Mouse (Mus musculus) 416B (cell line): Measurements from ENCODE around the gene Foxn3.

ENCODE experiments used
- DNase-seq: peaks from one replicate; pipeline ENCODE4 v3.0.0; 2011; ENCODE audit warnings: low read depth

Gene Foxn3

DNA sequence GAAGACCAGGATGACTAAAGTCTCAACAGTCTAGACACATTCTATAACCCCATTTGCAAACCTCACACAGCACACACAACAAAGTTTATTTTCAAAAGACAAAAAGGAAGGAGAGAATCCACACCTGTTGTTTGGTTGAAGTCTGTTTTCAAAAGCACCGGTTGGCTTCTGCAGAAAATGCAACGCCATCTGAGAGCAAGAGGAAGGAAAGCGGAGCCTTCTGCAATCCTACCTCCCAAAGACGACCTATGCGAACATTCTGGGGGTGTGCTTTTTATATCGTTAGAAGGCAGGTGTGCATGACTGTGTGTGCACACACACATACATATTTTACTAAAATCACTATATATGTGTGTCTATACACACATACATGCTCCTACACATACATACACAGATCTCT, 397.3 kb downstream of the Foxn3 start:
- DNase-seq, result no peak

DNA sequence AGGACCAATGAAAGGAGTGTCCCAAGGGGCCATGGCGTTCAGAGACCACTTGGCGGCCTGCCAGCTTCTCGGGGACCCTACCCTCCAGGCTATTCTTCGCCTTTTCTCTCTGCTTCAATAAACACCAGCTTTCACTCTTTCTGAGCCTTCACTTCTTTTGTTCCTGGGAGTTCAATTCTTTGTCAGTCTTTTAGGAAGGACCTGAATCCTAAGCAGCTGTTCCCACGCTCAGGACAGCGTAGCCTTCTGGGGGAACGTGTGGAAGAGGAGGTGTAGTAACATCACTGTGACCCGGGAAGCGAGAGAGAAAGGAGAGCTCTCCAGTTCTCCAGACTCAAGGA, 400.1 kb downstream of the Foxn3 start:
- DNase-seq, result no peak

DNA sequence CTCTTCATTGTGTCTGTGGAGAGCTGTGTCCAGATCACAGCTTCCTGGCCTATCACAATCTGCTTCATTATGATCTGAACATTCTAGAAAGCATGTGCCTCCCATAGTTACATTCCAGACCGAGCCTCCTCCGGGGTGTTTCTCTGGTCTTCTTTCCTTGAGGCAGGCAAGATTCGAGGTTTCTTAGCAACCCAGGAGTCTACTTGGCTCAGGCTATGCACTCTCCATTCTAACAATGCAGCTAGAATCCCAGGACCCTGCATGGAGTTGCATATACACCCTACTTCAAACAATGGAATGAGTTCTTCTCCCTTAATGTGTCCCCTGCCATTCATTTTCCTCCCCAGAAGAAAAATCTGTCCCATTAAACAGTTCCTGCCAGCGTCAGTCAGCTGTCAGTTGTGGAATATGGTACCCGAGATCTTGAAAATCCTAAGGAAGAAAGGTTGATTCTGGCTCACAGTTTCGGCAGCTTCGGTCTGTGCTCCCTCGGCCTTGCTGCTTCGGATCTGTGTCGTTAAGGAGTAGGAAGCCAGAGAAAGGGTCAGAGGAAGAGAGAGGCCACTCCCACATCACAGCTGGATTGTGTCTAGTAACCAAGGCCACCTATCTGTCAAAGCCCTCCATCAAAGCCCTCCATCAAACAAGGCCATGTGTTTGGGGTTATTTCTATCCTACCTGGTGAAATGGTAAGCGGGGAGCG, 400.6 kb downstream of the Foxn3 start:
- DNase-seq, result no peak

DNA sequence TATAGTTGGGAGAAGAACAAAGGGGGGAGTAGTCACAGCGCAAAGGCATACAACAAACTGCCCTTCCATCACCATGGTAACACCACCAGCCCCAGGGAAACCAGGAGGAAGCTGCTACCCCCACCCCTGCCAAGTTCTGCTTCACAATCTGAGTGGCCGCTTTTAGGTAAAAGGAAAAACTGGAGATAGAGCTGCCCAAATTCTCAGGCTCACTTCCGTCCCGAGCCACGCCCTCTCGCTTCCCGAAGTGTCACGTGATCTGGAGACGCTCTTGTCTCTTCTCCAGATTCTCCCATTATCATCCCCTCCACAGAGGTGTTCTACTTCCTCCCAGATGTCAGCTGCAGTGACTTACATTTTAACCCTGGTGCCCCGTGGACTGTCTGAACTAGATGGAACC, 401.2 kb downstream of the Foxn3 start:
- DNase-seq, result no peak

DNA sequence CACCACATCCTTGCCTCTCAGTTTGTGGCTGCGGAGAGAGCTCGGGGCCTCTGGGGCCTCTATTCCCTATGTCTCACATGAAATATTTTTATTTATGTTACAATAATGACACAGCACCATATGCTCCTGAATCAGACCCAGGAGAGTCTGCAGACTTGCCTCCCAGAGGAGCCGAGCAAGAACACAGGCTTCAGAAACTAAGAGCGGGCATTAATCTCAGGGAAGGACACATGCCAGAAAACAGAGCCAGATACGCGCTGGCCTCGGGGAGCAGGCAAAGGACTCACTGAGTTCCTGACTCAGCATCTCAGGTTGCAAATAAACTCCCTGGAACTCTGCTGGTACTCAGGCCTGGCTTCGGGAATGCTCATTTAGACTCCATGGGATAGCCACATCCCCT, 403.3 kb downstream of the Foxn3 start:
- DNase-seq, result no peak

DNA sequence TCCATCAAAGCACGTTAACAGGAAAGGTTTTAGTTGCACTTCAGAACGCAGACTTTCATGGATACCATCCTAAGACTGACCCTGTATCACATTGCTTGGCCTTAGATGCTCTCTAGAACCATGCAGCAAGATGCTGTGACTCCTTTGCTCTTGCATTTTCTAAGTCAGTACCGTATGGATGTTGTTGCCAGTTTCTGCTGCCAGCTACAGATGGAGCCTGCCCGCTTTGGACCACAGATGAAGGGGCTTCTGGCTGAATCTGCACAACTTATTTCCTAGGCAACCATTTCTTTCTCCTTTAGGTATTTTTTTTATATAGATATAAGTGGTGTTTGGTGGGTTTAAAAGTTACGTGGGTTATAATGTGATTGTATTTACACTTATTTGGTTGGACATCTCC, 407.5 kb downstream of the Foxn3 start:
- no peak for DNase-seq

DNA sequence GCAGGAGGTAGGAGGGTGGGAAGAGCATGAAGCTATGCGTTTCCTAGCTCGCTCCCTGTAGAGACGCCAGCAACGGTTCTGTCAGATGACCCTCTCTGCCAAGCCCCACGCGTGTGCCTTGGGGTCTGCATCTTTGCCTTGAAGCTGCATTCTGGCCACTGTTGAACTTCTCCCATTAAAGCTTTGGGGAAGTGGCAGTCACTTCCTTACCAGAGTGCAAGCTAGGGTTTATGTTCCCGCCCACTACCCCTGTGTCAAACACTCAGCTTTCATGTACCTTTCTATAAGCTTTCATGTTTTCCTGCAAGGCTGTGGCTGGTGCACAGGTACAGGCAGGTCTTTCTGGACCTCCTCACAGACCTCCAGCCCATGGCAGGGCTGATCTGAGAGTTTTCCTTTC, 409.2 kb downstream of the Foxn3 start:
- DNase-seq, result no peak

DNA sequence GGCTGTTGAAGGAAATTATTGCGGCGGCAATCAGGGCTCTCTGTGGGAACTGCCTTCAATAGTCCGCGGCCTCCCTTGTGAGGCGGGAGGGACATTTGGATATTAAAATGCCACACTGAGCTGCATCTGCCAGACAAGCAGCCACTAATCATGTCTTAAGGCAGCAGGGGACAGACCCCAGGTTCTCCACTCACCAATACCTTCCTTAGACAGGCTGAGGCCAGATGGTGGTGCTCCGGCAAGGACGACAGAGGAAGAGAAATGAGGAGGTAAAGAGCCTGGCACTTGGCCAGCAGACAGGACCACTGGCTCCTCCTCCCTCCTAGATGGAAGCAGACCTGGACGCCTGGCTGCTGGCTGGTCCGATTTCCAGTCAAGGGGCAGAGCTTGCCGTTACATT, 409.7 kb downstream of the Foxn3 start:
- DNase-seq, result no peak

DNA sequence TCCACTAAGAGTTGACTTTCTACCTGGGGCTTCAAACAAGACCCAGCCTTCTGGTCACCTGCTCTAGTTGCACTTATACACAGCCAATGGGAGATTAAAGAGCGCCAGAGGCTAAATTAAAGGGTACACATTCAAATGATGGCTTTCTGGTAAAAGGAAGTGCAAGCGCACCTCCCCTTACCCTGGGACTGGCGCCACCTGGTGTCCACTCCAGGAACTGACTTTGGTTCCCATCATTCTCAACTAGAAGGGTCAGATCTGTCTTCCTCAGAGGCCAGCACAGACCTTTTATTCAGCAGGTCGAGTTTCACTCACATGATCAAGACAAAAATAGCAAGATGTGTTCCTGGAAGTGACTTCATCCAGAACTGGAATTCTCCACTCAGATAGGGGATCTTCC, 413.3 kb downstream of the Foxn3 start:
- DNase-seq, result peak; percentile 20

DNA sequence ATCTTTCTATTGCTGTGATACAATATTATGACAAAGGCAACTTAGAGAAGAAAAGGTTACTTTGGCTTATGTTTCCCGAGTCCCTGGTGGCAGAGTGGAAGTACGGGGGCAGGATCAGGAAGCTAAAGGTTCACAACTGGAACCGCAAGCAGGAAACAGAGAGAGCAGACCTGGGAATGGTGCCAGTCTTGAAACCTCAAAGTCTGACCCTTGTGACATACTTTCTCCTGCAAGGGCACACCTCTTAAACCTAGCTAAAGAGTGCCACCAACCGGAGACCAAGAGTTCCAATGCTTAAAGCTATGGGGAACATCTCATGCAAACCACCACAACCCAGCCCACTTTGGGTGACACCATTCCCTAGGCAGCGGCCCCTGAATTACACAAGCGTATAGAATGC, 414.2 kb downstream of the Foxn3 start:
- peak; percentile 65 for DNase-seq
